Mouse (Mus musculus): ENCODE results near the gene Ttn. TPM values are rescaled to one million over a fixed set of nuclear protein-coding genes. Genes with fewer than 3 reads are reported as not detected.

Gene Ttn
- polyA plus RNA-seq, 1 experiment from 2014 or later = 0.22 TPM

DNA sequence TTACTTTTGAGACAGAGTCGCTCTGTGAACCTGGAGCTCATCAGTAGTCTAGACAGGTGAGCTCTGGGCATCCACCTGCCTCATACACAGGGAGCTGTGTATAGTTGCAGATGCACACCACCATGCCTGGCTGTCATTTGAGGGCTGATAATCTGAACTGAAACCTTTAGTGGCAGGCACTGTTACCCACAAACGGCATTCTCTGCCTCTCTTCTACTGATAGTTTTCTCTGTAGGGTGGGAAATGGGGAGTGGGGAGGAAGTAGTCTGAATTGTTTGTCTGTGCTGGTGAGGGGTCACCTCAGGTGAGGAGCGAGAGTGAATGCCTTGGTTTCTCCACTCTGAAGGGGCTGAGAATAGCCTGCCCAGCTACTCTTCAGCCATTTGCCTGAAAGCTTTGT lies 294.7 kb downstream of the Ttn start:
- Histone ChIP-seq H3K9ac (replicated peaks; ENCODE audit: low read depth, low read length) (no peak overlapping the region), H3K4me2 (ENCODE audit: low read length) (no peak overlapping the region), H3K36me3 (ENCODE audit: control insufficient read depth, insufficient read depth) (peaks cover 22% of the 10 kb centered on the region), H3K27ac (ENCODE audit: low read length) (no peak overlapping the region), H3K27me3 (replicated peaks; ENCODE audit: control insufficient read depth, insufficient read depth, low read length) (no peaks in the 10 kb centered on the region), H3K4me3 (replicated peaks; ENCODE audit: low read length) (no peak overlapping the region), H3K9me3 (ENCODE audit: control insufficient read depth, low read length) (no peaks in the 10 kb centered on the region), H3K4me1 (replicated peaks; ENCODE audit: control insufficient read depth, insufficient read depth, low read length) (no peaks in the 10 kb centered on the region)
- 82% methylated on average over 3 of the region's 3 CpGs for WGBS
- no peak for ATAC-seq

DNA sequence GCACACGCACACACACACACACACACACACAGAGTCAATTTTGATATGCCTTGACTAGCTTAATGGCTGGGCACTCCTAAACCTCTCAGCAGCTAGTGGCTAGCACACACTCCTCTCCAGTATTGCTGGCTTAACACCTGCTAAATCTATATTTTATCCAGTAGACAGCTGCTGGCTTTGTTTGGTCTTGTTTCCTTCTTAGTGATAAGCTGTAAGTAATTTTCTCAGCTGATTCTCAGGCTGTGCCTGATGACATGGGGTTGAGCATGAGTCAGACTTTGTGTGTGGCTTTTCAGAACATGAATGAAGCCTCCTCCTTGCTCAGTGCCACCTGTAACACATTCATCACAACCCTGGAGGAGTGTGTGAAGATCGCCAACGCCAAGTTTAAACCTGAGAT lies 295.4 kb downstream of the Ttn start:
- no peak overlapping the region for H3K27ac ChIP-seq (ENCODE audit: low read length)
- no peaks in the 10 kb centered on the region for H3K27me3 ChIP-seq (replicated peaks; ENCODE audit: control insufficient read depth, insufficient read depth, low read length)
- no peak for ATAC-seq
- H3K4me3 ChIP-seq (replicated peaks; ENCODE audit: low read length) = no peak overlapping the region
- 93% methylated on average over 3 of the region's 3 CpGs for WGBS
- H3K9me3 ChIP-seq (ENCODE audit: control insufficient read depth, low read length) = no peaks in the 10 kb centered on the region
- H3K4me2 ChIP-seq (ENCODE audit: low read length) = no peak overlapping the region
- peaks cover 19% of the 10 kb centered on the region for H3K36me3 ChIP-seq (ENCODE audit: control insufficient read depth, insufficient read depth)
- no peaks in the 10 kb centered on the region for H3K4me1 ChIP-seq (replicated peaks; ENCODE audit: control insufficient read depth, insufficient read depth, low read length)
- no peak overlapping the region for H3K9ac ChIP-seq (replicated peaks; ENCODE audit: low read depth, low read length)

DNA sequence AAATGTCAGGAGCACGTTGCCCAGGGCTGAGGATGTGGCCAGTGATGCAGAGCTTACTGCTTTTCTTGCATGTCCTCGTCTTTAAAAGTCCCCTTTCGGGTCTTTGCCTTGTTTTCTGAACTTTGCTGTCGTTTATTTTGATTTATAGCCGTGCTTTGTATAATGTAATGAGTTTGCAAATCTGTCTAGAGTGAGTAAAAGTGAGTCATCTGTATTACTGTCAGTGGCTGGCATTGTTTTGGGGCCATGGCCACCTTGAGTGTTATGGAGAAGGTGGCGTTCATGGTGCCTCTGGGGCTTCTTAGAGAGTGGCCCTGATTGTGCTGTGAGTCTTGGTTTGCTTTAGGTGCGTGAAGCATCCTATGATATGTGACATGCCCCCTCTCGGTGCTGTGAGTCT lies 300.0 kb downstream of the Ttn start:
- ATAC-seq = no peak
- H3K36me3 ChIP-seq (ENCODE audit: control insufficient read depth, insufficient read depth) = peaks cover 16% of the 10 kb centered on the region
- H3K9me3 ChIP-seq (ENCODE audit: control insufficient read depth, low read length) = no peaks in the 10 kb centered on the region
- no peak overlapping the region for H3K27ac ChIP-seq (ENCODE audit: low read length)
- no peaks in the 10 kb centered on the region for H3K27me3 ChIP-seq (replicated peaks; ENCODE audit: control insufficient read depth, insufficient read depth, low read length)
- WGBS = 92% methylated on average over 8 of the region's 8 CpGs
- no peak overlapping the region for H3K4me3 ChIP-seq (replicated peaks; ENCODE audit: low read length)
- H3K4me1 ChIP-seq (replicated peaks; ENCODE audit: control insufficient read depth, insufficient read depth, low read length) = no peaks in the 10 kb centered on the region
- H3K4me2 ChIP-seq (ENCODE audit: low read length) = no peak overlapping the region
- no peak overlapping the region for H3K9ac ChIP-seq (replicated peaks; ENCODE audit: low read depth, low read length)

DNA sequence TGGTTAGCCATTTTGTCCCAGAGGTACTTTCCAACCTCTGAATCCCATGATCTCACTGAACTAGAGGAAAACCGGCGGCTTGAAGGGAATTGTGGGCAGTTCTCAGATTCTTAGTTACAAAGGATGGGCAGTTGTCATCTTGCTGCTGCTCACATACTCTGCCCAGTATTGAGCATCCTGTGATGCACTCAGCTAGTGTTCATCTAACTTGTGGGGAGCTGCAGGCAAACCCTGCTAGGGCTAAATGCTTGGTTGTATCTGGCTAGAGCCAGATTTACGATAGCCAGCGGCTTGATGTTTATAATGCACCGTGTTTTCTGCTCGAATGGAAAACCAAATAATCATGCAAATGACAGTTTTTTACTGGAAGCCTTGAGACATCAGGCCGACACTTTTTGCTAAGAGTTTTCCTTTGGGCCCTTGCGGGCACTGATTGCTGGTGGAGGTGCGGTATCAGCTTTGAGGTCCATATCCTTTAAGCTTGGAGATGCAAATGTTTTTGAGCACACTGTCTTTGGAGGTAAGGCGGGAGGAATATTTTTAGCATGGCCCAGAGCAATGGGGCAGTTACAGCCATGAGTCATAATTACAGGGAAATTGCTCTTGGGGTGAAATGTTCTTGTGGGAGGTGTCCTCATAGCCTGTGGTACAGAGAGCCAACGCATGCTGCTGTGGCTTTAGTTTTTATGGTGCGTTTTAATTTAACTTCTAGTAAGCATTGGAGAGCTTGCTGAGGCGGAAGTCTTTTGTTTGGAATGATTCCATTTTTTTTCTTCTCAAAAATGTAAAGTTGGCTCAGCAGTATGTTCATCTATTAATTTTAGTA lies 305.7 kb downstream of the Ttn start:
- peak overlapping the region; percentile 88 for H3K4me3 ChIP-seq (replicated peaks; ENCODE audit: low read length)
- H3K4me1 ChIP-seq (replicated peaks; ENCODE audit: control insufficient read depth, insufficient read depth, low read length) = peaks cover 28% of the 10 kb centered on the region
- peak overlapping the region; percentile 77 for H3K4me2 ChIP-seq (ENCODE audit: low read length)
- H3K27me3 ChIP-seq (replicated peaks; ENCODE audit: control insufficient read depth, insufficient read depth, low read length) = no peaks in the 10 kb centered on the region
- H3K36me3 ChIP-seq (ENCODE audit: control insufficient read depth, insufficient read depth) = no peaks in the 10 kb centered on the region
- WGBS = 53% methylated on average over 13 of the region's 13 CpGs
- H3K9ac ChIP-seq (replicated peaks; ENCODE audit: low read depth, low read length) = peak overlapping the region; percentile 42
- no peaks in the 10 kb centered on the region for H3K9me3 ChIP-seq (ENCODE audit: control insufficient read depth, low read length)
- H3K27ac ChIP-seq (ENCODE audit: low read length) = no peak overlapping the region
- ATAC-seq = no peak

DNA sequence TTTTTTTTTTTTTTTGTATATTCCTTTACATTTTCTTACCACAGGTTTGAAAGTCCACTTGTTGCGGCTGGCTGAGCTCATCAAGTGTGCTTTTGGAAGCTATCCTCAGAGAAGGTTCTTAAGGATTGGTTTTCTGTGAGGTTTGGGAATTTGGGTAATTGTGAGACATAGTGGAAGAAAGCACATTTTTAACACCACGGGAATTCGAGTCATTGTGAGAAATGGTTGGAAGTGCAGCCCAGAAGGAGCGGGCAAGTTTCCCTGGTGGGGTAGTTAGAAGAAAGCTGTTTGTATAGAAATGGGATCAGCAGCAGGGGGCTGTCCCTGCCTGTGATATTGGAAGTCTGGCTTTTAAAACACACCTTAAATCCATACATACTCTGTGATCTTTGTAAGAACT lies 306.4 kb downstream of the Ttn start:
- no peaks in the 10 kb centered on the region for H3K27me3 ChIP-seq (replicated peaks; ENCODE audit: control insufficient read depth, insufficient read depth, low read length)
- H3K4me2 ChIP-seq (ENCODE audit: low read length) = peak overlapping the region; percentile 77
- peak overlapping the region; percentile 87 for H3K9ac ChIP-seq (replicated peaks; ENCODE audit: low read depth, low read length)
- H3K27ac ChIP-seq (ENCODE audit: low read length) = no peak overlapping the region
- ATAC-seq = no peak
- WGBS = 11% methylated on average over 4 of the region's 4 CpGs
- H3K4me1 ChIP-seq (replicated peaks; ENCODE audit: control insufficient read depth, insufficient read depth, low read length) = peaks cover 29% of the 10 kb centered on the region
- no peaks in the 10 kb centered on the region for H3K36me3 ChIP-seq (ENCODE audit: control insufficient read depth, insufficient read depth)
- H3K9me3 ChIP-seq (ENCODE audit: control insufficient read depth, low read length) = no peaks in the 10 kb centered on the region
- H3K4me3 ChIP-seq (replicated peaks; ENCODE audit: low read length) = peak overlapping the region; percentile 88

DNA sequence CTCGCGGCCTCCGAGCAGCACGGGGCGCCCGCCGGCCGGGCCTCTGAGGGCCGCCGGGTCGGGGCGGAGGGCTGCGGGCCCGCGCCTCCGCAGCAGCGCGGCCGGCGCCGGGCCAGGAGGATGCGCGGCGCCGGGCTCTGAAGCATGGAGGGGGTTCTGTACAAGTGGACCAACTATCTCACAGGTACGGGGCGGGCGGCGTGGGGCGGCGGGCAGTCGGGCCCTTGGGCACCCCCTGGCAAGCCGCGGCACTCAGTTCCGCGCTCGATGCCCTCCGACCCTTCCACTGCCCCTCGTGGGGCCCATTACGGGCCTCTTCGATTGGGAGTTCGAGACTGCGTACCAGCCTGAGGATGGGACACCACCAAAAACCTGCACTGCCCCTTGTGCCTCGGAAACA lies 306.9 kb downstream of the Ttn start:
- ATAC-seq = peak; percentile 45

DNA sequence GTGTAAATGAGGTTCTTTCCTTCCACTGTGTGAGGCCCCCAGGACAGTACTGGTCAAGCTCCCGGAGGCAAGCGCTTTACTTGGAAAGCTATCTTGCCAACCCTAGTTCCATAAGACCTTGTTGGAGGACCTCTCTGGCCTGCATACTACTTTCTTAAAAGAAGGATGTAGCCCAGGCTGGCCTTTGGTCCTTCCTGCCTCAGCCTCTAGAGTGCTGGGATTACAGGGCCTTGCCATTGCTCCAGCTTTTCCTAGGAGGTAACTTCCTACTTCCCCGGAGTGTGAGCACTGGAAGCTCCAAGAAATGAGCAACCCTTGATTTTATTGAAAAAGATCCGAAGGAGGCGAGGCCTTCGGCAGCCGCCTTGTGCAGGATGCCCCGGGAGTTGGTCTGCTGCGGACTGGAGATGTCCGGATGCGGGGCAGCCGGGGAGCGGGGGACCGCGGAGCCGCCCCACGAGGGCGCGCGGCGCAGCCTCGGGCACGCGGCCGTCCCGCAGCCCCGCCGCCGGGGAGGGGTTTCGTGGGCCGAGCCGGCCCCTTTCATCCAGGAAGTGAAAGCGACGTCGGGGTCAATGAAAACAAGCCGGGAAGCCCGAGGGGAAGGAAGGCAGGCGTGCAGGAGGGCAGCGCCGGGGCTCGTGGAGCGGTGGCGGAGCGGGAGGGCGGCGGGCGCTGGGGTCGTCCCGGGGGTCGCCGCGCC lies 307.5 kb downstream of the Ttn start, which contains the start of gene Plekha3:
Plekha3 (plus strand) TSS at position 557 of the 703 bp plus-strand sequence.
- WGBS = 5% methylated on average over 39 of the region's 52 CpGs
- H3K9ac ChIP-seq (replicated peaks; ENCODE audit: low read depth, low read length) = peak within 1 kb of the TSS; percentile 87
- H3K9me3 ChIP-seq (ENCODE audit: control insufficient read depth, low read length) = no peaks in the 10 kb centered on the region
- no peaks in the 10 kb centered on the region for H3K27me3 ChIP-seq (replicated peaks; ENCODE audit: control insufficient read depth, insufficient read depth, low read length)
- peak; percentile 70 for ATAC-seq
- H3K27ac ChIP-seq (ENCODE audit: low read length) = peak within 1 kb of the TSS; percentile 81
- peak within 1 kb of the TSS; percentile 88 for H3K4me3 ChIP-seq (replicated peaks; ENCODE audit: low read length)
- H3K36me3 ChIP-seq (ENCODE audit: control insufficient read depth, insufficient read depth) = no peaks in the 10 kb centered on the region
- peak within 1 kb of the TSS; percentile 77 for H3K4me2 ChIP-seq (ENCODE audit: low read length)
- peaks cover 29% of the 10 kb centered on the region for H3K4me1 ChIP-seq (replicated peaks; ENCODE audit: control insufficient read depth, insufficient read depth, low read length)

More for the DNA sequence above, 306.9 kb downstream of the Ttn start:
- H3K9me3 ChIP-seq (ENCODE audit: control insufficient read depth, low read length) = no peaks in the 10 kb centered on the region
- no peaks in the 10 kb centered on the region for H3K36me3 ChIP-seq (ENCODE audit: control insufficient read depth, insufficient read depth)
- H3K27ac ChIP-seq (ENCODE audit: low read length) = peak overlapping the region; percentile 81
- H3K9ac ChIP-seq (replicated peaks; ENCODE audit: low read depth, low read length) = peak overlapping the region; percentile 87
- under 1% methylated on average over 34 of the region's 44 CpGs for WGBS
- H3K4me1 ChIP-seq (replicated peaks; ENCODE audit: control insufficient read depth, insufficient read depth, low read length) = peaks cover 29% of the 10 kb centered on the region
- H3K4me3 ChIP-seq (replicated peaks; ENCODE audit: low read length) = peak overlapping the region; percentile 88
- peak overlapping the region; percentile 77 for H3K4me2 ChIP-seq (ENCODE audit: low read length)
- H3K27me3 ChIP-seq (replicated peaks; ENCODE audit: control insufficient read depth, insufficient read depth, low read length) = no peaks in the 10 kb centered on the region

DNA sequence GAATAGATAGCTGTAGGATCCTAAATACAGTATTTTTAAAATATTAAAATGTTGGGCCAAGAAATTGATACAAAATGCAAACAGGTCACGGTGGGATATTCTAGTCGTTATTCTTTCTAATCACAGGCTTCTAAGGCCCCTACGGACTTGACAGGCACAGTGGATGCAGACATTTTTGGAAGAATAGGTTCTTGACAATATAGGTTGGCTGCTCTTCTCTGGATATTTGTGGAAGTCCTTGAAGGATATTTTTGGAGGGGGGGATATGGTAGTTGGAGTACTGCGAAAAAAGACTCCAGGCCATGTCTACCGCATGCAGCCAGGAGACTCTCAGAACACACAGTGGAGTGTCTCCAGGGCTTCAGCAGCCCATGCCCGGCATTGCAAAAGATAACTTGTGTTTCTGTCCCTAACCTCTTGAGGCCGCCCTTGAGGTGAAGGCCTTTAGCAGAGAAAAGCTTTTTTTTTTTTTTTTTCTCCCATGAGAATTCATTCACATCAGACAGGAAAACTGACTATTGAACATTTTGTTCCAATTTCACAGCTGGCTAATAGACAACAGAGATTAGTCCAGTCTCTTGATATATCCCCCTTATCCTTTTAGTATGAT lies 308.8 kb downstream of the Ttn start:
- peaks cover 29% of the 10 kb centered on the region for H3K4me1 ChIP-seq (replicated peaks; ENCODE audit: control insufficient read depth, insufficient read depth, low read length)
- H3K4me2 ChIP-seq (ENCODE audit: low read length) = peak overlapping the region; percentile 79
- 43% methylated on average over 7 of the region's 7 CpGs for WGBS
- no peaks in the 10 kb centered on the region for H3K27me3 ChIP-seq (replicated peaks; ENCODE audit: control insufficient read depth, insufficient read depth, low read length)
- no peak overlapping the region; the same call in 1 of the 2 replicates for H3K27ac ChIP-seq (ENCODE audit: low read length)
- no peak for ATAC-seq
- no peaks in the 10 kb centered on the region for H3K36me3 ChIP-seq (ENCODE audit: control insufficient read depth, insufficient read depth)
- peak overlapping the region; percentile 57 for H3K4me3 ChIP-seq (replicated peaks; ENCODE audit: low read length)
- H3K9me3 ChIP-seq (ENCODE audit: control insufficient read depth, low read length) = no peaks in the 10 kb centered on the region
- H3K9ac ChIP-seq (replicated peaks; ENCODE audit: low read depth, low read length) = no peak overlapping the region; the same call in 1 of the 2 replicates

DNA sequence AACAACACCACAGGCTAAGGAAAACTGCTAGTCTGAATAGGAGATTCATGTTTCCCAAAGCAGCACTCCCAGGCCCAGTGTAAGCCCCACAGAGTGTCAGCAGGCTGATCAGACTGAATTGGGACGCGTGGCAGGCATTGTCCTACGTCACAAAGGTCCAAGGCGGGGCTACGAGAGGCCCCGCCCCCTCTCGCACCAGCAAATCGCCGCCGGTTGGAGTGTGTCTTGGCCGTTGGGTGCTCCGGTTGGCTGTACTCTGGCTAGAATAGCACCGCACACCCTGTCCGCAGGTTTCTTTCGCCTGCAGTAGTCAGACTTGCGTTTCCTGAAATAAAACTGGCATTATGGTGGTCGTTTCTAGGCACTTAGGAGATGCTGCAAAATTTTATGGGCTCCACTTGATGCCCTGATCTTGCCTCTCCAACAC lies 309.4 kb downstream of the Ttn start, which contains the start of gene Fkbp7:
Fkbp7 (minus strand) TSS at position 151 of the 427 bp plus-strand sequence.
- WGBS = 0% methylated on average over 17 of the region's 17 CpGs
- Histone ChIP-seq H3K9me3 (ENCODE audit: control insufficient read depth, low read length) (no peaks in the 10 kb centered on the region), H3K4me2 (ENCODE audit: low read length) (peak within 1 kb of the TSS; percentile 79), H3K9ac (replicated peaks; ENCODE audit: low read depth, low read length) (peak within 1 kb of the TSS; percentile 70), H3K27ac (ENCODE audit: low read length) (peak within 1 kb of the TSS; percentile 75), H3K4me3 (replicated peaks; ENCODE audit: low read length) (peak within 1 kb of the TSS; percentile 57), H3K27me3 (replicated peaks; ENCODE audit: control insufficient read depth, insufficient read depth, low read length) (no peaks in the 10 kb centered on the region), H3K4me1 (replicated peaks; ENCODE audit: control insufficient read depth, insufficient read depth, low read length) (peaks cover 29% of the 10 kb centered on the region), H3K36me3 (ENCODE audit: control insufficient read depth, insufficient read depth) (no peaks in the 10 kb centered on the region)
- ATAC-seq = peak; percentile 92
